Mouse (Mus musculus) heart, adult 2 months (tissue): ENCODE measurements around the gene Fgf18. TPM values are rescaled to one million over a fixed set of nuclear protein-coding genes. Genes with fewer than 3 reads are reported as not detected.

ENCODE experiments used
- DNase-seq, 2 experiments: peaks; one replicate each; pipeline ENCODE4 v3.0.0; 2021
- H3K27ac ChIP-seq: fragments of 200-600 bp; 2 replicates; pipeline ENCODE4 v1.8.1; 2022
- H3K27me3 ChIP-seq: fragments of 200-500 bp; 2 replicates; pipeline ENCODE4 v1.6.1; 2012; ENCODE audit warnings: mild to moderate bottlenecking, low read length, inconsistent platforms, mixed read lengths; ENCODE audit not compliant: control insufficient read depth, insufficient read depth
- H3K36me3 ChIP-seq: fragments of 200-500 bp; 2 replicates; pipeline ENCODE4 v1.6.1; 2012; ENCODE audit warnings: low read length, inconsistent platforms; ENCODE audit not compliant: control insufficient read depth, insufficient read depth
- H3K4me1 ChIP-seq: fragments of 200-500 bp; 2 replicates; pipeline ENCODE4 v1.6.1; 2011; ENCODE audit warnings: low read length; ENCODE audit not compliant: control insufficient read depth, insufficient read depth
- H3K4me3 ChIP-seq: fragments of 200-600 bp; 2 replicates; pipeline ENCODE4 v1.8.1; 2022
- H3K79me2 ChIP-seq: fragments of 200-500 bp; replicated peaks from 2 replicates; pipeline ENCODE4 v1.6.1; 2012; ENCODE audit warnings: mild to moderate bottlenecking, inconsistent platforms, low read length, moderate library complexity, mixed read lengths; ENCODE audit not compliant: control insufficient read depth, insufficient read depth
- H3K9ac ChIP-seq: fragments of 200-500 bp; 2 replicates; pipeline ENCODE4 v1.6.1; 2012; ENCODE audit warnings: low read depth, mild to moderate bottlenecking, control low read depth, inconsistent platforms, low read length, mixed read lengths
- CTCF ChIP-seq: fragments of 200-600 bp; IDR thresholded peaks from 2 replicates; pipeline ENCODE4 v1.8.1; 2022; ENCODE audit warnings: antibody characterized with exemption, mild to moderate bottlenecking, moderate library complexity
- EP300 ChIP-seq: fragments of 200-500 bp; IDR thresholded peaks from 2 replicates; pipeline ENCODE4 v1.6.1; 2011; ENCODE audit warnings: low read depth, low read length, control low read depth; ENCODE audit not compliant: insufficient read depth
- POLR2A ChIP-seq: fragments of 200-500 bp; IDR thresholded peaks from 2 replicates; pipeline ENCODE4 v1.6.1; 2011; ENCODE audit warnings: mild to moderate bottlenecking, low read depth, low read length, control low read depth; ENCODE audit not compliant: insufficient read depth
- WGBS: fragments of 180-500 bp; shearing (Covaris S2); methylation state at CpG from one replicate; pipeline ENCODE4 v1.1.7; 2018; 5-methylcytosine and 5-hydroxymethylcytosine counted together
- intact Hi-C: fragments of 180-260 bp; cut with DNase I; formaldehyde crosslinking; loops from one replicate; pipeline ENCODE4 v1.15.1; 2025
- polyA plus RNA-seq: library from polyadenylated mRNA; depleted of rRNA; stranded (reverse); fragments of >200 nt; gene quantifications from 2 replicates; pipeline ENCODE4 v1.2.3, GENCODE M21; 2012
- total RNA-seq, 2 experiments: library from RNA; stranded (reverse); gene quantifications; 2 replicates each; pipeline ENCODE4 v1.2.3; 2021

Gene Fgf18
- total and polyA plus RNA-seq, 3 experiments: 3.3 to 4.1 (median 3.7) TPM

- intact Hi-C loops: no loop called here
- H3K79me2 ChIP-seq: no peaks in the 10 kb centered on the region
- no peak for DNase-seq
- 82% methylated on average over 4 of the region's 4 CpGs for WGBS
- no peak overlapping the region for H3K27ac ChIP-seq
- no peak overlapping the region for H3K4me3 ChIP-seq
- H3K4me1 ChIP-seq: no peaks in the 10 kb centered on the region; the same call in 1 of the 2 replicates
- 0 out of 2 replicates have a peak, but pooled peaks cover 1% of the 10 kb centered on the region for H3K27me3 ChIP-seq
- TF ChIP-seq CTCF (no peak), EP300 (no peak), POLR2A (no peak)
- H3K9ac ChIP-seq: no peak overlapping the region
- peaks cover 14% of the 10 kb centered on the region for H3K36me3 ChIP-seq
These were observed 4.6 kb upstream of the Fgf18 start for GRCm38 (mm10) chr11:33151780-33152145.

GRCm38 (mm10) chr11:33151128-33151779 is 4.1 kb upstream of the Fgf18 start:
- WGBS: 78% methylated on average over 3 of the region's 3 CpGs
- peaks cover 11% of the 10 kb centered on the region for H3K36me3 ChIP-seq
- intact Hi-C loops: no loop called here

GRCm38 (mm10) chr11:33150364-33150763 is 3.2 kb upstream of the Fgf18 start:
- TF ChIP-seq EP300 (no peak), POLR2A (no peak), CTCF (no peak)
- Histone ChIP-seq H3K9ac (no peak overlapping the region), H3K4me1 (no peaks in the 10 kb centered on the region; the same call in 1 of the 2 replicates), H3K27me3 (0 out of 2 replicates have a peak, but pooled peaks cover 1% of the 10 kb centered on the region), H3K79me2 (no peaks in the 10 kb centered on the region), H3K27ac (no peak overlapping the region), H3K4me3 (no peak overlapping the region), H3K36me3 (peaks cover 9% of the 10 kb centered on the region)
- intact Hi-C loops: no loop called here
- DNase-seq: no peak

More at GRCm38 (mm10) chr11:33151128-33151779, 4.1 kb upstream of the Fgf18 start:
- TF ChIP-seq POLR2A: no peak
- no peak for TF ChIP-seq CTCF
- TF ChIP-seq EP300: no peak
- H3K4me3 ChIP-seq: no peak overlapping the region
- 0 out of 2 replicates have a peak, but pooled peaks cover 1% of the 10 kb centered on the region for H3K27me3 ChIP-seq
- H3K79me2 ChIP-seq: no peaks in the 10 kb centered on the region
- no peak overlapping the region for H3K9ac ChIP-seq
- no peaks in the 10 kb centered on the region; the same call in 1 of the 2 replicates for H3K4me1 ChIP-seq
- no peak for DNase-seq
- H3K27ac ChIP-seq: no peak overlapping the region

GRCm38 (mm10) chr11:33149453-33149852 is 2.3 kb upstream of the Fgf18 start:
- 0 out of 2 replicates have a peak, but pooled peaks cover 1% of the 10 kb centered on the region for H3K27me3 ChIP-seq
- H3K9ac ChIP-seq: no peak overlapping the region
- no peaks in the 10 kb centered on the region; the same call in 1 of the 2 replicates for H3K4me1 ChIP-seq
- H3K27ac ChIP-seq: no peak overlapping the region
- no peaks in the 10 kb centered on the region for H3K79me2 ChIP-seq
- TF ChIP-seq CTCF (no peak), EP300 (no peak), POLR2A (no peak)
- intact Hi-C loops: loop anchor here (2.0 to 10.0 kb wide), 4 partner anchors 191 to 695 kb away; partner anchors contain the start of gene Ubtd2
- DNase-seq: no peak
- H3K36me3 ChIP-seq: peaks cover 9% of the 10 kb centered on the region
- H3K4me3 ChIP-seq: no peak overlapping the region

- DNase-seq: no peak
- Histone ChIP-seq H3K36me3 (peaks cover 5% of the 10 kb centered on the region), H3K9ac (no peak overlapping the region), H3K4me3 (no peak overlapping the region), H3K27me3 (0 out of 2 replicates have a peak, but pooled peaks cover 1% of the 10 kb centered on the region), H3K27ac (no peak overlapping the region), H3K4me1 (no peaks in the 10 kb centered on the region; the same call in 1 of the 2 replicates), H3K79me2 (no peaks in the 10 kb centered on the region)
- intact Hi-C loops: loop anchor here (2.0 to 10.0 kb wide), 4 partner anchors 190 to 694 kb away; partner anchors contain the start of gene Ubtd2
- 39% methylated on average over 3 of the region's 3 CpGs for WGBS
- TF ChIP-seq CTCF: no peak
- TF ChIP-seq EP300: no peak
- TF ChIP-seq POLR2A: no peak
These were observed 1.9 kb upstream of the Fgf18 start for GRCm38 (mm10) chr11:33149088-33149436.

- intact Hi-C loops: loop anchor here (1.0 to 10.0 kb wide), 6 partner anchors 119 to 694 kb away; partner anchors contain the start of gene Ubtd2
- Histone ChIP-seq H3K27ac (no peak overlapping the region), H3K27me3 (0 out of 2 replicates have a peak, but pooled peaks cover 1% of the 10 kb centered on the region), H3K36me3 (peaks cover 2% of the 10 kb centered on the region; the same call in 1 of the 2 replicates), H3K4me1 (no peaks in the 10 kb centered on the region; the same call in 1 of the 2 replicates), H3K4me3 (peak overlapping the region; percentile 50), H3K79me2 (no peaks in the 10 kb centered on the region), H3K9ac (no peak overlapping the region)
- peak; percentile 80 to 83 for DNase-seq
- WGBS: 9% methylated on average over 23 of the region's 23 CpGs
- peak; percentile 91; the same call in 1 of the 2 replicates for TF ChIP-seq EP300
- TF ChIP-seq POLR2A: no peak
- peak; percentile 85 for TF ChIP-seq CTCF
These were observed 1.3 kb upstream of the Fgf18 start for GRCm38 (mm10) chr11:33148338-33149087.
